Mouse (Mus musculus) neural tube, embryonic 15.5 days (tissue): ENCODE results near the gene Nudt16l1. TPM values are rescaled to one million over a fixed set of nuclear protein-coding genes. Genes with fewer than 3 reads are reported as not detected.

Experiments used
- ATAC-seq: fragments of 200-750 bp; cut with Nextera tagmentation; 2 replicates; pipeline ENCODE4 v1.8.0; 2017; ENCODE audit warnings: mild to moderate bottlenecking, moderate TSS enrichment, moderate library complexity; ENCODE audit not compliant: low FRiP score
- H3K27ac ChIP-seq: fragments of 300-500 bp; sonication (generic); replicated peaks from 2 replicates; pipeline ENCODE4 v1.5.1; 2015; ENCODE audit warnings: mild to moderate bottlenecking, inconsistent platforms
- H3K27me3 ChIP-seq: fragments of 300-500 bp; sonication (generic); replicated peaks from 2 replicates; pipeline ENCODE4 v1.6.1; 2015; ENCODE audit warnings: inconsistent platforms
- H3K36me3 ChIP-seq: fragments of 300-500 bp; sonication (generic); 2 replicates; pipeline ENCODE4 v1.6.1; 2015; ENCODE audit warnings: inconsistent platforms
- H3K4me1 ChIP-seq: fragments of 300-500 bp; sonication (generic); 2 replicates; pipeline ENCODE4 v1.6.1; 2015; ENCODE audit warnings: inconsistent platforms
- H3K4me2 ChIP-seq: fragments of 300-500 bp; sonication (generic); 2 replicates; pipeline ENCODE4 v1.6.1; 2015; ENCODE audit warnings: inconsistent platforms, mild to moderate bottlenecking, moderate library complexity
- H3K4me3 ChIP-seq: fragments of 300-500 bp; sonication (generic); replicated peaks from 2 replicates; pipeline ENCODE4 v1.5.1; 2015; ENCODE audit warnings: mild to moderate bottlenecking, inconsistent platforms
- H3K9ac ChIP-seq: fragments of 300-500 bp; sonication (generic); replicated peaks from 2 replicates; pipeline ENCODE4 v1.6.1; 2015; ENCODE audit warnings: mild to moderate bottlenecking, inconsistent platforms
- H3K9me3 ChIP-seq: fragments of 300-500 bp; sonication (generic); replicated peaks from 2 replicates; pipeline ENCODE4 v1.6.1; 2016; ENCODE audit warnings: inconsistent platforms
- WGBS: fragments of 180-500 bp; shearing (Covaris S2); methylation state at CpG from one replicate; pipeline ENCODE4 v1.1.7; 2015; ENCODE audit warnings: mixed read lengths; 5-methylcytosine and 5-hydroxymethylcytosine counted together
- polyA plus RNA-seq: library from polyadenylated mRNA; unstranded; fragments of >200 nt; fragmentation: Nextera tagmentation; extraction: Ambion mirVana; gene quantifications from 2 replicates; pipeline ENCODE4 v1.2.1, GENCODE M21; 2015

Nudt16l1 gene
- polyA plus RNA-seq: 128 and 140 TPM in 2 replicates

DNA sequence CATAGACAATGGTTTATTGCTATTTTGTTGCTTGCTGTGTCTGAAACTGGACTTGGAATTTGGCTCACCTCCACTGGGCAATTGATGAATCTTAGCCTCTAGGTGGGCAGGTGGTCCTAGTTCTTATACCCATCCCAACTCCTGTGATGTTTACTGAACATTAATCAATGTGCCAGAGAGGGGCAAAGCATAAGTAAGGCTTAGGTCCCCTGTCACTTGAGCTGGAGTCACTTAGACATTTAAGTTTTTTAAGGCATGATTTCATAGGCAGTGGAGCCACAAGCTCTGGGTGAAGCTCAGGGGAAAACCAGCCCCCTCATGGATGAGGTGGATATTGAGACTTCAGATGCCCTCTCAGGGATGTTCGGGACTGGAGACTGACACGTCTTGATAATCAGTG is at the start of gene Nudt16l1:
Gene Nudt16l1, plus strand, starts transcription at position 301 of the 400 bp plus-strand sequence.
- H3K27me3 ChIP-seq: no peaks in the 10 kb centered on the region
- ATAC-seq: no peak
- peak within 1 kb of the TSS; percentile 80 for H3K4me2 ChIP-seq
- H3K27ac ChIP-seq: peak within 1 kb of the TSS; percentile 88
- no peaks in the 10 kb centered on the region for H3K9me3 ChIP-seq
- peak within 1 kb of the TSS; percentile 99 for H3K9ac ChIP-seq
- peaks cover 73% of the 10 kb centered on the region for H3K36me3 ChIP-seq
- peaks cover 32% of the 10 kb centered on the region for H3K4me1 ChIP-seq
- H3K4me3 ChIP-seq: peak within 1 kb of the TSS; percentile 75
- WGBS: 3% methylated on average over 2 of the region's 2 CpGs

DNA sequence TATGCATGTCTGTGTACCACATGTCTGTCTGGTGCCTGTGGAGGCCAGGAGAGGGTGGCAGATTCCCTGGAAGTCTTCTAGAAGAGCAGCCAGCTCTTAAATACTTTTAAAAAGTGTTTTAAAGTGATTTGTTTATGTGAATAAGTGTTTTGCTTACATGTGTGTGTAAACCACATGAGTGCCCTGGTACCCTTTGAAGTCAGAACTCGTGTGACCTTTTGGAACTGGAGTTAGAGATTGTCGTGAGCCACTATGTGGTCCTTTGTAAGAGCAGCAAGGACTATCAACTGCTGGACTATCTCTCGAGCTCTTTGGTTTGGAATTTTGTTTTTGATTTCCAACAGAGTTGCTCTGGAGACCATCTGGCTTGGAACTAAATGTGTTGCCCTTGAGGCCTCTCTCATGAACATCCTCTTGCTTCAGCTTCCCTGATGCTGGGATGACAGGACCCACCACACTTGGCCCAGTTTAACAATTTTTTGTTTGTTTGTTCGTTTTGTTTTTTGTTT is 48.3 kb upstream of the Nudt16l1 start:
- H3K27me3 ChIP-seq: no peaks in the 10 kb centered on the region
- H3K4me2 ChIP-seq: no peak overlapping the region
- no peaks in the 10 kb centered on the region for H3K36me3 ChIP-seq
- peaks cover 46% of the 10 kb centered on the region for H3K4me1 ChIP-seq
- H3K9me3 ChIP-seq: no peaks in the 10 kb centered on the region
- no peak overlapping the region for H3K4me3 ChIP-seq
- no peak overlapping the region for H3K27ac ChIP-seq
- no peak overlapping the region for H3K9ac ChIP-seq
- WGBS: 78% methylated on average over 4 of the region's 4 CpGs
- no peak for ATAC-seq

DNA sequence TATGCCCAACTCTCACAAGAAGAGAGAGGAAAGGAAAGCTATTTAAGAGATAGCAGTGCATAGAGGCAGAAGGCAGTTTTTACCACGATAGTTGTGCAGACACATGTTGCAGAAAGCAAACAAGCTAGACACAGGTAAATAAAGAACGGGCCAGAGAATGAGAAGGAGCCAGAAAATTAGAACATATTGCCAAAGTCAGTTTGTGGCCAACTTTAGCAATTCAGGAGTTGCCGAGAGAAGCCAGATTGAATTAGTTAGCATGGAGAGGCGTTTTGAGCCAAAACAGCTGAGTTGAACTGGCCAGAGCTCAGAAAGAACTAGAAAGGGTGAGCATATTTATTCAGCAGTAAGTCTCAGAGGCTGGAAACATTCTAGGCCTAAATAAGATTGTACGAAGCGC is 46.4 kb upstream of the Nudt16l1 start:
- ATAC-seq: no peak
- Histone ChIP-seq H3K36me3 (no peaks in the 10 kb centered on the region), H3K27me3 (no peaks in the 10 kb centered on the region), H3K27ac (no peak overlapping the region), H3K4me2 (no peak overlapping the region), H3K9me3 (no peaks in the 10 kb centered on the region), H3K9ac (no peak overlapping the region), H3K4me1 (peaks cover 45% of the 10 kb centered on the region), H3K4me3 (no peak overlapping the region)
- 89% methylated on average over 6 of the region's 6 CpGs for WGBS

DNA sequence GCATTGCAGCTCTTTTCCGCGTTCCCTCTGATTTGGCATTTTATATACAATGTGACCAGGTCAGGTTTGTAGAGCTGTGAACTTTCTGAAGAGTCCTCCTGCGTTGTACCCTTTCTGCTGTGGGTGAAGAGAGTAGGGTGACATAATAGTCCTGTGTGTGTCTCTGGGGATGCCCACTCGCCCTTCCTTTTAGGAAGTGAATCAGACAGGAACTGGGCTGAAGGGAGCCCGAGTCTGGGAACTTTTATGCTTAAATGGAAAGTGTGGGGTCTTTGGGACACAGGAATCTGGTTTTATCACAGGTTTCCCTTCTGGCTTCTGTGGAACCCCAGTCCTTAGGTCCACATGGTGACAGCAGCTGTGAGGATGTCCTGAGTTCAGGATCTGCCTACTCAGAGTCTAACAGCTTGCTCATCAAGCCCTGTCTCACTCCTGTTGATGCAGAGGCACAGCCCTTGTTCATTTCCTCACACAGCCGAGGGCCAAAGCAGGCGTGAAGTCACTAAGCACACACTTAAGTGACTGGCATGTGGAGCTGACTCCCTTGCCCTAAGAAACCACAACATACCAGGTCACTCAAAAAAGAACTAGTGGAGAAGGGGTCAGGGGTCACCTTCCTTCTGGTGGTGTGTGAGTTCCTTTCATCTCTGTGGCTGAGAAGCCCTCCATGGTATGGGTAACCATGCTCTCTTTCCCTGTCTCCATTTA is 44.2 kb upstream of the Nudt16l1 start:
- Histone ChIP-seq H3K27ac (no peak overlapping the region), H3K4me3 (no peak overlapping the region), H3K4me1 (peaks cover 24% of the 10 kb centered on the region), H3K9ac (no peak overlapping the region), H3K27me3 (no peaks in the 10 kb centered on the region), H3K36me3 (no peaks in the 10 kb centered on the region), H3K9me3 (no peaks in the 10 kb centered on the region), H3K4me2 (no peak overlapping the region)
- ATAC-seq: no peak
- WGBS: 91% methylated on average over 7 of the region's 7 CpGs

DNA sequence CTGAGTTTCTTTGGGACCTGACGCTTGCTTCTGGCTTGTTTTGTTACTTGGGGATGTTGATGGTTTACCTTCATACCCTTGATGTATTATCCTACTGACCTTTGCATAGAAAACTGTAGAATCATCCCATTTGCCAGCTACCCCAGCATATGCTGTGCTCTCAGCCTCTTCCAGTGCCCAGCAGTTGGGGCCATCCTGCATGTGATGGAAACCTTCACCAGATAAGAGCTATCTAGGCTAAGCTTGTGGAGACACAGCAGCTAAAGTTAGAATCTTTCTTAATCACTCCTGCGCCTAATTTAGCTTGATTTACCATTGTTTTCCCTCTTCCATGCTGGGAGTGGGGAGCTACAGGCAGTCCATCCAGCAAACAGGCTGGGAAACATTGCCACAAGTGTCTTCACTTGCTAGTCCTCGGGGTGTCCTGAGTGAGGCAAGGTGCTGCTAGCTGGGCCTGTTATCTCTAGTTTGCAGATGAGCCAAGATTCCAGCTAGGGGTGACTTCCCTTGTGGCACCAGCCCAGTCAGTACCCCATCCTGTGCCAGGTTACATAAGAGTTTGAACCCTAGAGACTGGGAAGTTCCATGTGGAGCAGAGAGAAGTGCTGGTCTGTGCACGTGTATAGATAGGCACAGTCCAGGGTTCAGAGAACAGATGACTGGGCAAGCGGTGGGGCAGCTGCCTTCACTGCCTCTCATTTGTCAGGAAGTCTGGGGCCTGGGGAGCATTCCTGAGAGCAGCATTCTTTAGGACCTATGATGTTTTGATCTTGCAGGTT is 42.1 kb upstream of the Nudt16l1 start:
- H3K4me1 ChIP-seq: peaks cover 15% of the 10 kb centered on the region
- no peaks in the 10 kb centered on the region for H3K9me3 ChIP-seq
- no peak for ATAC-seq
- H3K4me2 ChIP-seq: no peak overlapping the region
- H3K9ac ChIP-seq: no peak overlapping the region
- no peak overlapping the region for H3K4me3 ChIP-seq
- no peaks in the 10 kb centered on the region for H3K27me3 ChIP-seq
- no peaks in the 10 kb centered on the region for H3K36me3 ChIP-seq
- no peak overlapping the region for H3K27ac ChIP-seq
- 77% methylated on average over 5 of the region's 5 CpGs for WGBS

DNA sequence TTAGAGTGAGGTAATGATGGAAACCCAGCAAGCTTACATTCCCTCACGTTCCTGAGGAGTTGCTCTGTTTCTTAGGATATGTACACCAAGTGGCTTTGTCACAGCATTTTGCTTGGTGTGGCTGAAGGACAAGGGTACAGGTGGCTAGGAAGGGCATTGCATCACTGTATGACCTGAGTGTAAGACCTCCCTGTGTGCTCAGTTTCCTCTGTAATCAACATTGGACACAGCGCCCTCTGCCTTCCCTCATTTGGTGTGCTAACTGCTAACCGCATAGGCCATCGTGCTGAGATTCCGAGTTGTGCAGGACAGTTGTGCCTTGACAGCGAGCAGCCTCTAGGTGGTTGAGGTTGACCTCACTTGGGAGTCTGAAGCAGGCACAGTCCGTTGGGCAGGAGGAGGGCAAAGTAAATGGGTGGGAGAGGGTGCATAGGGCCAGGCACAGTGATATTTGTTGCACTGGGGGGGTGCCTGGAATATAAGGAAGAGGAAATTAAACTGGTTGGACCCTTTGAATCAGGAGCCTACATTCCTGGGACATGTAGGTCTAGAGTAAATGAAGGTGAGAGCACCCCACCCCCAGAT is 41.3 kb upstream of the Nudt16l1 start:
- ATAC-seq: no peak
- Histone ChIP-seq H3K4me2 (no peak overlapping the region), H3K9me3 (no peaks in the 10 kb centered on the region), H3K4me3 (no peak overlapping the region), H3K27me3 (no peaks in the 10 kb centered on the region), H3K27ac (no peak overlapping the region), H3K9ac (no peak overlapping the region), H3K36me3 (no peaks in the 10 kb centered on the region), H3K4me1 (peaks cover 21% of the 10 kb centered on the region)
- WGBS: 56% methylated on average over 7 of the region's 7 CpGs

DNA sequence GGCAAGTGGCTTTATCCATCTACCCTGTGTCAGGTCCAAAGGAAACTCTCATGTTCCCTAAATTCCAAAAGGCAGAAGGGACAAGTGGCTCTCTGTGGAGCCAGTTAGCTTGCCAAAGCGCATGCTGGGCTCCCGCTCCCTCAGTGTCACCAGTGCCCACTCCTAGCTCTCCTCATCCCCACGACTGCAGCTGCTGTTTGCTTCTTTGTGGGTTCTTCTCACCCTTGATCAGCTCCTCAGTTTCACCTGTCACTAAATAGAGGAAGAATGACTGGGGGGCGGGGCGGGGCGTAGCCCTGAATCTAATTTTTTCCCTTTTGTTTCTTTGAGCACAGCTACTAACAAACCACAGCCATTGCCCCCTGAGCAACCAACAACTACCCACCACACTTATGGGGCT is 39.7 kb upstream of the Nudt16l1 start:
- no peak overlapping the region for H3K27ac ChIP-seq
- no peak for ATAC-seq
- H3K27me3 ChIP-seq: no peaks in the 10 kb centered on the region
- no peak overlapping the region for H3K4me3 ChIP-seq
- peaks cover 23% of the 10 kb centered on the region for H3K4me1 ChIP-seq
- no peaks in the 10 kb centered on the region for H3K36me3 ChIP-seq
- no peaks in the 10 kb centered on the region for H3K9me3 ChIP-seq
- 84% methylated on average over 6 of the region's 6 CpGs for WGBS
- H3K4me2 ChIP-seq: no peak overlapping the region
- H3K9ac ChIP-seq: no peak overlapping the region

DNA sequence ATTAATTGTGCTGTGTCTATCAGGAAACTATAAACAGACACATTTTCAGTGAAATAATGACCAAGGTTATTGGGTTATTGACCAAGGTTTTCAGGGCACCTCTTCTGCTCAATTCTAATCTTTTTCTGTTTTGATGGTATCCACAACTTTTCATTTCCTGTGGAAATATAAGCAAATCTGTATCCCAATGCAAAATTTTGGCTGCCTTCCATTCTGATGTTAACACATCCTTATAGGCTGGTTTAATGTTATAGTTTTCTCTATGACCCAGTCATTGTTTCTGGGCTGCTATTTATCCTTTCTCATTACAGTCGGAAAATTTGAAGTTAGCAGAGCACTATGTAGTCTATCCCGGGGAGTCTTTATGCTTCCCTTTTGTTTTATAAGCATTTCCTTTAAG is 38.9 kb upstream of the Nudt16l1 start:
- no peak for ATAC-seq
- no peak overlapping the region for H3K4me3 ChIP-seq
- H3K9ac ChIP-seq: no peak overlapping the region
- H3K4me1 ChIP-seq: peaks cover 21% of the 10 kb centered on the region
- H3K36me3 ChIP-seq: no peaks in the 10 kb centered on the region
- 74% methylated on average over 2 of the region's 2 CpGs for WGBS
- no peak overlapping the region for H3K4me2 ChIP-seq
- H3K27ac ChIP-seq: no peak overlapping the region
- H3K9me3 ChIP-seq: no peaks in the 10 kb centered on the region
- no peaks in the 10 kb centered on the region for H3K27me3 ChIP-seq

DNA sequence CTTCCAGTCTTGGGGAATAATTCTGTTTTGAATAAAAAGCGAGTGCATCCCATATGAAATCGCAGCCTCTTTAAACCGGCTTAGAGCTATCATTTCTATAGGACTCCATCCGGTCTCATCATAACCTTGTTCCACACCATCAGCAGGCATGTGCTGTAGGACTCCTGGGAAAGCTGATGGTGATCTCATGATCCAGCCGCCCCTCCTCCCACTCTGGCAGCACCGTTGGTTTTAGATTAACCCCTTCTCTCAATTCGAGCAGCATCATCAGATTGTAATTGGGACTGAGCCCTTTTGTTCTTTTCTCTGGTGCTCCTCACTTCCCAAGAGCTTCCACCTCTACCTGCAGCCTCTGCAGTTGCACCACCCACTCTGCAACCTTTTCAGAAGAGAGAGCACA is 37.4 kb upstream of the Nudt16l1 start:
- Histone ChIP-seq H3K9ac (no peak overlapping the region), H3K27me3 (no peaks in the 10 kb centered on the region), H3K4me2 (no peak overlapping the region), H3K4me3 (no peak overlapping the region), H3K27ac (no peak overlapping the region), H3K36me3 (no peaks in the 10 kb centered on the region), H3K9me3 (no peaks in the 10 kb centered on the region), H3K4me1 (peaks cover 21% of the 10 kb centered on the region)
- no peak for ATAC-seq
- 38% methylated on average over 7 of the region's 7 CpGs for WGBS

DNA sequence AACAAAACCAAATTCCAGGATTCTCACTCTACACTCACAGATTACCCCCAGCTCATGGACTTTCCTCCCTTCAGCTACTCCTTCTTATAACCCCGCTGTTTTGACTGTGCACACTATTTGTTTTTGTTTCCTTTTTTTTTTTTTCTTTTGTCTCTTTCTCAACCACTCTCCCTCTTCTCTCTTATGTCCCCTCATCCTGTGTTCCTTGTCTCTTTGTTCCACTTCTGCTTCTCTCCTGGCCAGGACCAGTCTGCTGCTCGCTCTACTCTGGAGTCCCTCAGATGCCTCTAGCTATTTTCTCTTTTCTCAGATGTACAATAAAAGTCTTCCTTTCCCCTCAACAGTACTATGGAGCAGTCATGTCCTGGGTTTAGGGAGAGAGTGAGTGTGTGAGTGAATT is 36.2 kb upstream of the Nudt16l1 start:
- Histone ChIP-seq H3K4me1 (peaks cover 16% of the 10 kb centered on the region), H3K27me3 (no peaks in the 10 kb centered on the region), H3K36me3 (peaks cover 2% of the 10 kb centered on the region; the same call in 1 of the 2 replicates), H3K27ac (no peak overlapping the region), H3K4me2 (no peak overlapping the region), H3K9me3 (no peaks in the 10 kb centered on the region), H3K9ac (no peak overlapping the region), H3K4me3 (no peak overlapping the region)
- ATAC-seq: no peak
- 75% methylated on average over 2 of the region's 2 CpGs for WGBS

DNA sequence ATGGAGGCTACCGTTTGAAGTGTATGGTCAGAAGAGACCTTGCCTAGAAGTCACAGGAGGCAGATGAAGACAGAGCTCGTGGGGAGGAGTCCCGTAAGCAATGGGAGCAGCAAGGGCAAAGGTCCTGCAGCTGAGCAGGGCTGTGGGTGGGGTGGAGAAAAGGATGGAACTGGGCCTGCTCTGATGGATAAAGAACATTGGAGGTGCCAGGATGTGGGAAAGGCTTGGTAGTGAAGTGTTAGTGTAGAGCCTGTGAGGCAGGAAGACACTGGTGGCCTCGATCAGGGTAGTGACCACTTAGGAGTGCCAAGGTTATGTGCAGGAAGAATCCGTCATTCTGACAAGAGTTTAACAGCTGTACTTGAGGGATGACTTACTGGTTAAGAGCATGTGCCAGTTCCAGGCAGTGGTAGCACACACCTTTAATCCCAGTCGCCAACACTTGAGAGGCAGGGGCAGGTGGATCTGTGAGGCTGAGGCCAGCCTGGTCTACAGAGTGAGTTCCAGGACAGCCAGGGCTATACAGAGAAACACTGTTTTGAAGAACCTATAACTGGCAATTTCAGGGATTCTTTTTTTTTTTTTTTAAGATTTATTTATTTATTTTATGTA is 35.0 kb upstream of the Nudt16l1 start:
- ATAC-seq: no peak
- no peaks in the 10 kb centered on the region for H3K9me3 ChIP-seq
- no peak overlapping the region for H3K9ac ChIP-seq
- H3K4me1 ChIP-seq: peaks cover 17% of the 10 kb centered on the region
- no peak overlapping the region for H3K4me3 ChIP-seq
- WGBS: 84% methylated on average over 6 of the region's 6 CpGs
- no peaks in the 10 kb centered on the region for H3K27me3 ChIP-seq
- H3K36me3 ChIP-seq: peaks cover 7% of the 10 kb centered on the region; the same call in 1 of the 2 replicates
- no peak overlapping the region for H3K27ac ChIP-seq
- H3K4me2 ChIP-seq: no peak overlapping the region
